Mouse (Mus musculus): ENCODE data around the gene Camk1d.

GRCm38 (mm10) chr2:5469366-5469941, 244.9 kb downstream of the Camk1d start:
- TF ChIP-seq HCFC1 (IDR thresholded peaks at IDR 0.05; ENCODE audit: borderline replicate concordance, insufficient read depth, low read length): no peak
- TF ChIP-seq MAFK (IDR thresholded peaks at IDR 0.05; ENCODE audit: insufficient read depth, low read depth, low read length): no peak
